Mouse (Mus musculus) neural tube, embryonic 11.5 days (tissue): ENCODE results near the gene Gm49380. TPM values are rescaled to one million over a fixed set of nuclear protein-coding genes. Genes with fewer than 3 reads are reported as not detected.

ENCODE experiments used
- ATAC-seq: fragments of 200-750 bp; cut with Nextera tagmentation; 2 replicates; pipeline ENCODE4 v1.8.0; 2017; ENCODE audit warnings: moderate number of reproducible peaks, mild to moderate bottlenecking, moderate TSS enrichment, moderate library complexity; ENCODE audit not compliant: insufficient read depth, low FRiP score, low TSS enrichment
- DNase-seq: peaks from one replicate; pipeline ENCODE4 v3.0.0-alpha.2; 2015; ENCODE audit warnings: low spot score
- H3K27ac ChIP-seq: fragments of 300-500 bp; sonication (generic); 2 replicates; pipeline ENCODE4 v1.5.1; 2014; ENCODE audit warnings: low read depth, mild to moderate bottlenecking, low read length
- H3K27me3 ChIP-seq: fragments of 300-500 bp; sonication (generic); 2 replicates; pipeline ENCODE4 v1.6.1; 2014; ENCODE audit warnings: mild to moderate bottlenecking, low read length, mixed read lengths; ENCODE audit not compliant: control insufficient read depth, insufficient read depth
- H3K36me3 ChIP-seq: fragments of 300-500 bp; sonication (generic); 2 replicates; pipeline ENCODE4 v1.6.1; 2014; ENCODE audit warnings: mild to moderate bottlenecking, low read length, moderate library complexity, mixed read lengths; ENCODE audit not compliant: control insufficient read depth, insufficient read depth
- H3K4me1 ChIP-seq: fragments of 300-500 bp; sonication (generic); 2 replicates; pipeline ENCODE4 v1.6.1; 2014; ENCODE audit warnings: low read length, mixed read lengths; ENCODE audit not compliant: control insufficient read depth, insufficient read depth
- H3K4me2 ChIP-seq: fragments of 300-500 bp; sonication (generic); 2 replicates; pipeline ENCODE4 v1.6.1; 2014; ENCODE audit warnings: low read depth, mild to moderate bottlenecking, moderate library complexity
- H3K4me3 ChIP-seq: fragments of 300-500 bp; sonication (generic); 2 replicates; pipeline ENCODE4 v1.5.1; 2014; ENCODE audit warnings: low read depth, low read length
- H3K9ac ChIP-seq: fragments of 300-500 bp; sonication (generic); 2 replicates; pipeline ENCODE4 v1.6.1; 2014; ENCODE audit warnings: mild to moderate bottlenecking, low read length
- H3K9me3 ChIP-seq: fragments of 300-500 bp; sonication (generic); 2 replicates; pipeline ENCODE4 v1.6.1; 2016; ENCODE audit warnings: low read length; ENCODE audit not compliant: control insufficient read depth
- WGBS: fragments of 180-500 bp; shearing (Covaris S2); extraction: QIAGEN DNeasy Blood & Tissue Kit; methylation state at CpG from one replicate; pipeline ENCODE4 v1.1.7; 2014; 5-methylcytosine and 5-hydroxymethylcytosine counted together
- polyA plus RNA-seq: library from polyadenylated mRNA; unstranded; fragments of >200 nt; fragmentation: Nextera tagmentation; extraction: Ambion mirVana; gene quantifications from 2 replicates; pipeline ENCODE4 v1.2.1, GENCODE M21; 2014

The Gm49380 gene
- polyA plus RNA-seq, 1 experiment from 2014 or later, result 0.95 TPM

DNA sequence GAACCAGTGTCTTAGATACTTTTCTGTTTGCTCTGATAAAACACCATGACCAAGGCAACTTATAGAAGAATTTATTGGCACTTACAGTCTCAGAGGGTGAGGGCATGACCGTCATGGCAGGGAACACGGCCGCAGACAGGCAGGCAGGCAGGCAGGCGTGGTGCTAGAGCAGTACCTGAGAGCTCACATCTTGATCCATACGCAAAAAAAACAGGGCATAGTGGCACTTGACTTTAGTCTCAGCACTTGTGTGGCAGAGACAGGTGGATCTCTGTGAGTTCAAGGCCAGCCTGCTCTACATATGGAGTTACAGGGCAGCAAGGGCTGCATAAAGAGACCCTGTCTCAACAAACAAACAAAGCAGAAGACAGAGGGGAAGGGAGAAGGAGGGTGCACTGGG is 80.0 kb downstream of the Gm49380 start:
- Histone ChIP-seq H3K9me3 (no peaks in the 10 kb centered on the region), H3K27ac (no peak overlapping the region), H3K4me2 (no peak overlapping the region), H3K4me3 (no peak overlapping the region), H3K36me3 (no peaks in the 10 kb centered on the region), H3K9ac (no peak overlapping the region), H3K4me1 (no peaks in the 10 kb centered on the region), H3K27me3 (no peaks in the 10 kb centered on the region)
- ATAC-seq, result no peak
- DNase-seq, result no peak
- 95% methylated on average over 5 of the region's 5 CpGs for WGBS

- H3K27me3 ChIP-seq, result no peaks in the 10 kb centered on the region
- WGBS, result 79% methylated on average over 4 of the region's 4 CpGs
- no peak overlapping the region for H3K4me3 ChIP-seq
- H3K9ac ChIP-seq, result no peak overlapping the region
- no peak overlapping the region for H3K4me2 ChIP-seq
- H3K9me3 ChIP-seq, result no peaks in the 10 kb centered on the region
- DNase-seq (no peak), ATAC-seq (no peak)
- no peak overlapping the region for H3K27ac ChIP-seq
- no peaks in the 10 kb centered on the region for H3K4me1 ChIP-seq
- H3K36me3 ChIP-seq, result no peaks in the 10 kb centered on the region
Observed at GRCm38 (mm10) chr9:44031946-44032345, 81.4 kb downstream of the Gm49380 start.

DNA sequence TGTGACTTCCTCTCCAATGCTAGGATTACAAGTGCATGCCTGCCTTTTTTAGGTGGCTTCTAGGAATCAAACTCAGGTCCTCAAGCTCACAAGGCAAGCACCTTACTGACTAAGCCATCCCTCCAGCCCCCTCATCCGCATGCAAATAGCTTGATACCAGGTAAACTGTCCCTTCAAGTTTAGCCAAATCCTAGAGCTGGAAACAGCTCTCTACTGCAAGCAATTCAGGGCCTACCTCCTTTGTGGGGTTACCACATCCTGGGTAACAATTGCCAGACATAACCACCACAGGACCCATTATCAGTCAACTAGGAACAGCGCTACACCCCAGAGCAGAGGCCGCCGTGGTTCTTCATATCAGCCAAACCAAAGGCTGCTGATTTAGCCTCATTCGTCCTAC is 82.2 kb downstream of the Gm49380 start:
- no peak overlapping the region for H3K4me3 ChIP-seq
- DNase-seq (no peak), ATAC-seq (no peak)
- H3K27ac ChIP-seq, result no peak overlapping the region
- H3K9ac ChIP-seq, result no peak overlapping the region
- 84% methylated on average over 5 of the region's 5 CpGs for WGBS
- H3K27me3 ChIP-seq, result no peaks in the 10 kb centered on the region
- H3K9me3 ChIP-seq, result no peaks in the 10 kb centered on the region
- H3K36me3 ChIP-seq, result no peaks in the 10 kb centered on the region
- H3K4me1 ChIP-seq, result no peaks in the 10 kb centered on the region
- H3K4me2 ChIP-seq, result no peak overlapping the region

- no peak for ATAC-seq
- no peak overlapping the region for H3K9ac ChIP-seq
- DNase-seq, result no peak
- H3K9me3 ChIP-seq, result no peaks in the 10 kb centered on the region
- no peak overlapping the region for H3K27ac ChIP-seq
- no peaks in the 10 kb centered on the region for H3K27me3 ChIP-seq
- no peaks in the 10 kb centered on the region for H3K4me1 ChIP-seq
- H3K4me3 ChIP-seq, result no peak overlapping the region
- no peak overlapping the region for H3K4me2 ChIP-seq
- 89% methylated on average over 4 of the region's 4 CpGs for WGBS
- H3K36me3 ChIP-seq, result no peaks in the 10 kb centered on the region
Observed at GRCm38 (mm10) chr9:44030646-44031045, 82.7 kb downstream of the Gm49380 start.

GRCm38 (mm10) chr9:44029580-44030236 is 83.6 kb downstream of the Gm49380 start:
- H3K27ac ChIP-seq, result no peak overlapping the region
- H3K4me1 ChIP-seq, result no peaks in the 10 kb centered on the region
- ATAC-seq, result no peak
- DNase-seq, result no peak
- no peak overlapping the region for H3K4me2 ChIP-seq
- no peak overlapping the region for H3K9ac ChIP-seq
- no peaks in the 10 kb centered on the region for H3K9me3 ChIP-seq
- H3K4me3 ChIP-seq, result no peak overlapping the region
- no peaks in the 10 kb centered on the region for H3K36me3 ChIP-seq
- no peaks in the 10 kb centered on the region for H3K27me3 ChIP-seq
- 58% methylated on average over 5 of the region's 5 CpGs for WGBS

DNA sequence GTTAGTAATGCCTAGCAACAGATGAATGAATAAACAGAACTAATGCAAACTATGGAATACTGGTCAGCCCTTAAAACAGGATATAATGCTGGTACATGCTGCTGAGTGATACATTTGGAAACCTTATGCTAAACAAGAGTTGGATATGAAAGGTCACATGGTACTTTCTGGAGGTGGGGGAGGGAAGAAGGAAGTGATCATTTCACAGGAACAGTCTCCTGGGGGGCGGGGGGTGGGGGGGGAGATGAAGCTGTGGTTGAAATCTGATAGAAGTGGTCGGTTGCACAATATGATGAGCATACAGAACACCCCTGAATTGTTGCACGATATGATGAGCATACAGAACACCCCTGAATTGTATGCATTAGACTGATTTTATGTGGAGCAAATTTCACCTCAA is 89.2 kb downstream of the Gm49380 start:
- no peak overlapping the region for H3K9ac ChIP-seq
- H3K9me3 ChIP-seq, result no peaks in the 10 kb centered on the region
- ATAC-seq (no peak), DNase-seq (no peak)
- H3K36me3 ChIP-seq, result no peaks in the 10 kb centered on the region
- 88% methylated on average over 3 of the region's 3 CpGs for WGBS
- H3K4me3 ChIP-seq, result no peak overlapping the region
- no peak overlapping the region for H3K4me2 ChIP-seq
- H3K27me3 ChIP-seq, result no peaks in the 10 kb centered on the region
- H3K27ac ChIP-seq, result no peak overlapping the region
- no peaks in the 10 kb centered on the region for H3K4me1 ChIP-seq

- ATAC-seq (no peak), DNase-seq (no peak)
- Histone ChIP-seq H3K4me2 (no peak overlapping the region), H3K9me3 (no peaks in the 10 kb centered on the region), H3K9ac (no peak overlapping the region), H3K36me3 (no peaks in the 10 kb centered on the region), H3K4me3 (no peak overlapping the region), H3K4me1 (no peaks in the 10 kb centered on the region), H3K27ac (no peak overlapping the region), H3K27me3 (no peaks in the 10 kb centered on the region)
- 66% methylated on average over 8 of the region's 8 CpGs for WGBS
Observed at GRCm38 (mm10) chr9:44022100-44022847, 91.0 kb downstream of the Gm49380 start.

- 86% methylated on average over 7 of the region's 7 CpGs for WGBS
- H3K4me1 ChIP-seq, result no peaks in the 10 kb centered on the region
- no peak overlapping the region for H3K27ac ChIP-seq
- no peak overlapping the region for H3K9ac ChIP-seq
- no peak for ATAC-seq
- no peak for DNase-seq
- H3K4me3 ChIP-seq, result no peak overlapping the region
- no peaks in the 10 kb centered on the region for H3K9me3 ChIP-seq
- no peak overlapping the region for H3K4me2 ChIP-seq
- no peaks in the 10 kb centered on the region for H3K27me3 ChIP-seq
- H3K36me3 ChIP-seq, result no peaks in the 10 kb centered on the region
Observed at GRCm38 (mm10) chr9:44020001-44020400, 93.3 kb downstream of the Gm49380 start.

DNA sequence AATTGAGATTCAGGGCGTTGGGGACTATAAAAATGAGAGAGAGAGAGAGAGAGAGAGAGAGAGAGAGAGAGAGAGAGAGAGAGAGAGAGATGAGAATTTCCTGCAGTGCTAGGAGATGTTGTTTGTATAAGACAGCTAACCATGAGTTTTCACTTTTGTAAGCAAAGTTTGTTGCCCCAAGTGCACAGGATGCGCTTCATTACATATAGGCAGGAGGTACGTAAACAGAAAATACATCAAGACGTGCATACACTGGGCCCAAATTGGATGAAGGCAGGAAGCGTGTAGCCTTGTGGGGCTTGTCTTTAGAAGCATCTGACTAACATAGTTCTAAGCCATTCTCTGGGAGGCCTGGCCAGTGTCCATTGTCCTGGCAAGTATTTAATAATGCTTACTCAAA is 95.5 kb downstream of the Gm49380 start:
- Histone ChIP-seq H3K4me3 (no peak overlapping the region), H3K4me1 (no peaks in the 10 kb centered on the region)
- 75% methylated on average over 5 of the region's 5 CpGs for WGBS

More for the DNA sequence above, 95.5 kb downstream of the Gm49380 start:
- ATAC-seq, result no peak
- Histone ChIP-seq H3K4me2 (no peak overlapping the region), H3K27ac (no peak overlapping the region), H3K36me3 (no peaks in the 10 kb centered on the region), H3K9me3 (no peaks in the 10 kb centered on the region), H3K9ac (no peak overlapping the region), H3K27me3 (no peaks in the 10 kb centered on the region)
- no peak for DNase-seq
